ENCODE assay signal across 9 mouse cellular contexts in genomic region chr5:33723641-33724465, GRCm38 (mm10). TPM values are rescaled to one million over a fixed set of nuclear protein-coding genes. Genes with fewer than 3 reads are reported as not detected.
A peak's percentile ranks its signal among the peaks of the same experiment; 100 is the strongest.
DNase-seq lines count a peak whose midpoint lies in the region; ATAC-seq and TF ChIP-seq lines count a peak whose summit lies in the region.
"Had no signal": no experiment of that assay in that cellular context is flagged by ENCODE, and none has a peak within 500 bp of the region (broad histone marks: within the 10 kb centered on the region; RNA-seq: fewer than 3 reads in every experiment).

No protein-coding gene starts in this region.

- no peak for DNase-seq in lung, postnatal 36 days
- DNase-seq in heart, postnatal 0 days (ENCODE audit: low spot score), result no peak
- DNase-seq in left cerebral cortex, adult 18-20 months (ENCODE audit: low spot score in 2 of 2), result no peak
- DNase-seq in left cerebral cortex, adult 11 months (ENCODE audit: low spot score), result no peak
- DNase-seq in frontal cortex, postnatal 25 days (ENCODE audit: low spot score in 2 of 2), result no peak

- no peak overlapping the region for H3K27ac ChIP-seq in lung, embryonic 16.5 days (ENCODE audit: low read length)
- no peak overlapping the region for H3K27ac ChIP-seq in heart, postnatal 0 days (ENCODE audit: low read depth)
- H3K27ac ChIP-seq in limb, embryonic 12.5 days, result peak overlapping the region; percentile 81
- H3K27ac ChIP-seq in stomach, embryonic 15.5 days, result peak overlapping the region; percentile 67; the same call in 1 of the 2 replicates

- H3K4me2 ChIP-seq in lung, embryonic 16.5 days (ENCODE audit: low read depth, low read length), result peak overlapping the region; percentile 77
- peak overlapping the region; percentile 96 for H3K4me2 ChIP-seq in heart, postnatal 0 days (ENCODE audit: low read depth, low read length)
- H3K4me2 ChIP-seq in limb, embryonic 12.5 days, result peak overlapping the region; percentile 96
- peak overlapping the region; percentile 96 for H3K4me2 ChIP-seq in stomach, embryonic 15.5 days

- H3K9ac ChIP-seq in lung, embryonic 16.5 days (ENCODE audit: low read length), result peak overlapping the region; percentile 93
- H3K9ac ChIP-seq in heart, postnatal 0 days (replicated peaks; ENCODE audit: low read depth, low read length), result no peak overlapping the region
- H3K9ac ChIP-seq in limb, embryonic 12.5 days (replicated peaks), result peak overlapping the region; percentile 87
- H3K9ac ChIP-seq in stomach, embryonic 15.5 days, result peak overlapping the region; percentile 20; the same call in 1 of the 2 replicates

- 10% methylated on average over 36 of the region's 36 CpGs for WGBS in lung, embryonic 16.5 days
- 29% methylated on average over 36 of the region's 36 CpGs for WGBS in heart, postnatal 0 days
- WGBS in limb, embryonic 12.5 days, result 2% methylated on average over 36 of the region's 36 CpGs
- 15% methylated on average over 36 of the region's 36 CpGs for WGBS in stomach, embryonic 15.5 days

- ATAC-seq in lung, embryonic 16.5 days (ENCODE audit: low read depth), result no peak
- no peak for ATAC-seq in heart, postnatal 0 days (ENCODE audit: insufficient read depth, low read depth)
- ATAC-seq in limb, embryonic 12.5 days (ENCODE audit: insufficient number of reproducible peaks, insufficient read depth, low FRiP score, low TSS enrichment, low read depth), result no peak
- 0 out of 2 replicates have a peak, but pooled peaks have one; percentile 6 for ATAC-seq in stomach, embryonic 15.5 days (ENCODE audit: insufficient read depth, low FRiP score, low read depth)

- no peak for TF ChIP-seq EP300 in heart, postnatal 0 days (IDR thresholded peaks at IDR 0.05; ENCODE audit: low read depth)

- H3K4me1 ChIP-seq in lung, embryonic 16.5 days (replicated peaks; ENCODE audit: control insufficient read depth, insufficient read depth, low read length), result peaks cover 37% of the 10 kb centered on the region
- peaks cover 9% of the 10 kb centered on the region; the same call in 1 of the 2 replicates for H3K4me1 ChIP-seq in heart, postnatal 0 days (ENCODE audit: control insufficient read depth, insufficient read depth)
- H3K4me1 ChIP-seq in limb, embryonic 12.5 days (replicated peaks), result peaks cover 38% of the 10 kb centered on the region
- peaks cover 36% of the 10 kb centered on the region for H3K4me1 ChIP-seq in stomach, embryonic 15.5 days

- H3K27me3 ChIP-seq in lung, embryonic 16.5 days (ENCODE audit: control insufficient read depth, insufficient read depth, low read depth, low read length), result no peaks in the 10 kb centered on the region; the same call in 1 of the 2 replicates
- H3K27me3 ChIP-seq in heart, postnatal 0 days (ENCODE audit: control insufficient read depth, insufficient read depth, low read length), result peaks cover 55% of the 10 kb centered on the region
- H3K27me3 ChIP-seq in limb, embryonic 12.5 days, result peaks cover 84% of the 10 kb centered on the region
- peaks cover 5% of the 10 kb centered on the region; the same call in 1 of the 2 replicates for H3K27me3 ChIP-seq in stomach, embryonic 15.5 days (replicated peaks)

- no peaks in the 10 kb centered on the region for H3K9me3 ChIP-seq in lung, embryonic 16.5 days (ENCODE audit: control insufficient read depth, low read length)
- no peaks in the 10 kb centered on the region for H3K9me3 ChIP-seq in heart, postnatal 0 days (replicated peaks; ENCODE audit: control insufficient read depth, low read length)
- H3K9me3 ChIP-seq in limb, embryonic 12.5 days, result no peaks in the 10 kb centered on the region
- H3K9me3 ChIP-seq in stomach, embryonic 15.5 days, result no peaks in the 10 kb centered on the region

- peak overlapping the region; percentile 84 for H3K4me3 ChIP-seq in lung, embryonic 16.5 days (ENCODE audit: low read length)
- H3K4me3 ChIP-seq in heart, postnatal 0 days (ENCODE audit: low read depth, low read length), result peak overlapping the region; percentile 80
- peak overlapping the region; percentile 75 for H3K4me3 ChIP-seq in limb, embryonic 12.5 days (replicated peaks)
- H3K4me3 ChIP-seq in stomach, embryonic 15.5 days (replicated peaks), result peak overlapping the region; percentile 78

- no peak for TF ChIP-seq CTCF in heart, postnatal 0 days (IDR thresholded peaks at IDR 0.05; ENCODE audit: low read depth)

- H3K36me3 ChIP-seq in lung, embryonic 16.5 days (ENCODE audit: control insufficient read depth, insufficient read depth, low read length), result peaks cover 14% of the 10 kb centered on the region
- H3K36me3 ChIP-seq in heart, postnatal 0 days (replicated peaks; ENCODE audit: control insufficient read depth, insufficient read depth, low read length), result no peaks in the 10 kb centered on the region
- H3K36me3 ChIP-seq in limb, embryonic 12.5 days, result peaks cover 21% of the 10 kb centered on the region
- H3K36me3 ChIP-seq in stomach, embryonic 15.5 days, result no peaks in the 10 kb centered on the region

RNA-seq across cellular contexts. Expression of gene Fgfr3, which starts 2.4 kb away (rescaled TPM):
- 64.4 and 67.2 TPM in 2 replicates for polyA plus RNA-seq in lung, embryonic 16.5 days (2015; fragmentation: Nextera tagmentation; extraction: Ambion mirVana)
- 12.5 and 19.8 TPM in 2 replicates for total RNA-seq in heart, postnatal 0 days (2014; rRNA removed; ENCODE audit: low replicate concordance)
- polyA plus RNA-seq in heart, postnatal 0 days (2015; fragmentation: Nextera tagmentation; extraction: Ambion mirVana), result 1.4 and 2.0 TPM in 2 replicates
- polyA plus RNA-seq in limb, embryonic 12.5 days (2016; fragmentation: Nextera tagmentation; extraction: Ambion mirVana), result 24.5 and 28.0 TPM in 2 replicates
- 25.3 and 29.2 TPM in 2 replicates for polyA plus RNA-seq in stomach, embryonic 15.5 days (2015; fragmentation: Nextera tagmentation; extraction: Ambion mirVana)
- 100 to 1,000 TPM; 104 to 116 TPM for total RNA-seq in left cerebral cortex, adult 18-20 months (2021)
- total RNA-seq: neutrophil, adult 5-6 weeks had no signal

RNA-seq across cellular contexts. Expression of gene Letm1, which starts 58.8 kb away (rescaled TPM):
- polyA plus RNA-seq in lung, embryonic 16.5 days (2015; fragmentation: Nextera tagmentation; extraction: Ambion mirVana), result 33.8 and 41.0 TPM in 2 replicates
- 34.0 and 36.9 TPM in 2 replicates for total RNA-seq in heart, postnatal 0 days (2014; rRNA removed; ENCODE audit: low replicate concordance)
- polyA plus RNA-seq in heart, postnatal 0 days (2015; fragmentation: Nextera tagmentation; extraction: Ambion mirVana), result 63.6 and 68.1 TPM in 2 replicates
- polyA plus RNA-seq in limb, embryonic 12.5 days (2016; fragmentation: Nextera tagmentation; extraction: Ambion mirVana), result 55.7 and 56.6 TPM in 2 replicates
- 44.3 and 44.7 TPM in 2 replicates for polyA plus RNA-seq in stomach, embryonic 15.5 days (2015; fragmentation: Nextera tagmentation; extraction: Ambion mirVana)
- 100 to 1,000 TPM in 1 of 2 experiments, 10 to 100 TPM in 1; 97.9 to 104 TPM for total RNA-seq in left cerebral cortex, adult 18-20 months (2021)

Comparison
In these comparisons a context has a peak if more than half of its experiments do, and no peak if none do; other contexts are left out.
1. H3K27ac ChIP-seq: peak in limb, embryonic 12.5 days (single experiment) and stomach, embryonic 15.5 days (single experiment); none in lung, embryonic 16.5 days (single experiment) and heart, postnatal 0 days (single experiment).
2. Peak in every context shown above with its lines, with median percentiles within 50 percentile points of each other: H3K4me2 ChIP-seq and H3K4me3 ChIP-seq.